Mouse (Mus musculus): Measurements from ENCODE around the gene Slco2b1. TPM values are rescaled to one million over a fixed set of nuclear protein-coding genes. Genes with fewer than 3 reads are reported as not detected.

The Slco2b1 gene
- polyA plus RNA-seq, 1 experiment = 28.3 TPM

DNA sequence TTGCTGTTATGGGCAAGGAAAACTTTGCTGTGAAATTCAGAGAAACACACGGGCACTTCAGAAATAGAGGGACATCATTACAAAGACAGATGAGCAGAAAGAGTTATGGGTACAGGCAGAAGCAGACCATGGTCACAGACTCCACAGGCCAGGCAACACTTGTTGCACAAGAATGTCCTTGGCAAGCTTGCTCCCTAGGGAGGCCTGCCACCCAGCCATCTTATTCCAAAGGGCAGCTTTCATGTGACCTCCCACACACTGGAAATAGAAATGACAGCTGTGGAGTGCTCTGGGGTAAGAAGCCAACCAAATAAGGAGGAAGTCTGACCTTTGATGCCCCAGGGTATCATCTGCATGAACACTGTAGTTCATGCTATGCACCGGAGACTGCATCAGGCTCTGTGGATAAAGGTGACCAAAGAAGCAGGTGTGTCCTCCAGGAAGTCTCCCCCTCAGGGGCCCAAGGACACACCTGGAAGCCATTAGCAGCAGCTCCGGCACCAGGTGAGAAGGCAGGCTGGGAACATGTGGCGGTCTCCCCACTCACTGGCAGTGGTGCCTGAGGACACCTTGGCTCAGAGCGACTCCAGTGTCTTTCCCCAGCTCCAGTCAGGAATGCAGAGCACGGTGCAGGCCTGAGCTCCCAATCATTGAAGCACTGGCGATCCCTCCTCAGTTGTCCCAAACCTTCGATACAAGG lies 77.0 kb downstream of the Slco2b1 start:
- Histone ChIP-seq H3K27ac (ENCODE audit: insufficient read depth, low read depth, low read length) (no peak overlapping the region), H3K36me3 (ENCODE audit: control insufficient read depth, insufficient read depth, low read length) (no peaks in the 10 kb centered on the region), H3K27me3 (ENCODE audit: control insufficient read depth, insufficient read depth, low read length) (no peaks in the 10 kb centered on the region), H3K4me1 (ENCODE audit: control insufficient read depth, insufficient read depth, insufficient read length, low read length) (no peaks in the 10 kb centered on the region), H3K4me3 (ENCODE audit: low read depth, low read length) (no peak overlapping the region)
- WGBS = 54% methylated on average over 8 of the region's 8 CpGs
- no peak for TF ChIP-seq POLR2A (IDR thresholded peaks at IDR 0.05; ENCODE audit: low read depth, low read length)
- no peak for TF ChIP-seq CTCF (IDR thresholded peaks at IDR 0.05; ENCODE audit: extremely low read depth, insufficient read length, insufficient replicate concordance, low read depth, low read length)

GRCm38 (mm10) chr7:99632286-99632685 lies 78.9 kb downstream of the Slco2b1 start:
- no peaks in the 10 kb centered on the region for H3K36me3 ChIP-seq (ENCODE audit: control insufficient read depth, insufficient read depth, low read length)
- WGBS = 9% methylated on average over 6 of the region's 6 CpGs
- H3K27ac ChIP-seq (ENCODE audit: insufficient read depth, low read depth, low read length) = no peak overlapping the region
- H3K27me3 ChIP-seq (ENCODE audit: control insufficient read depth, insufficient read depth, low read length) = peaks cover 5% of the 10 kb centered on the region
- H3K4me1 ChIP-seq (ENCODE audit: control insufficient read depth, insufficient read depth, insufficient read length, low read length) = no peaks in the 10 kb centered on the region
- no peak overlapping the region for H3K4me3 ChIP-seq (ENCODE audit: low read depth, low read length)
- TF ChIP-seq POLR2A (IDR thresholded peaks at IDR 0.05; ENCODE audit: low read depth, low read length) (no peak), CTCF (IDR thresholded peaks at IDR 0.05; ENCODE audit: extremely low read depth, insufficient read length, insufficient replicate concordance, low read depth, low read length) (no peak)

DNA sequence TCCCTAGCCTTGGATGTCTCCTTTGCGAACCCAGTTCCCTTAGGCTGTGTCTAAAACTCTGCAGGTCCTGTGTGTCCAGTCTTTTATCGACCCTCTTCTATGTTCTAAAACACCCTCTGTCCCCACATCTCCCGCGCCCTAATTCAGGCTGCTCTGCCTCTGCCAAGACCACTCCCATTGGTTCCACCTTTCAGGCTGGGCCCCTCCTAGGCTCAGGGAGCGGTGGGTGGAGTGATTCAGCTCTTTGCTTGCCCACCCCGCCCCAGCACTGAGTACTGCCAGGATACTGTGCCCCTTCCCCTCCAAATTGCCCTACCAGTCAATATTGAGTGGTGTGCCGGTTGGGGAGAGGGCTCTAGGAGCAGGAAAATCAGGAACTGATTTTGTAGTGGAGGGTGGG lies 83.8 kb downstream of the Slco2b1 start:
- H3K27me3 ChIP-seq (ENCODE audit: control insufficient read depth, insufficient read depth, low read length) = peaks cover 14% of the 10 kb centered on the region

DNA sequence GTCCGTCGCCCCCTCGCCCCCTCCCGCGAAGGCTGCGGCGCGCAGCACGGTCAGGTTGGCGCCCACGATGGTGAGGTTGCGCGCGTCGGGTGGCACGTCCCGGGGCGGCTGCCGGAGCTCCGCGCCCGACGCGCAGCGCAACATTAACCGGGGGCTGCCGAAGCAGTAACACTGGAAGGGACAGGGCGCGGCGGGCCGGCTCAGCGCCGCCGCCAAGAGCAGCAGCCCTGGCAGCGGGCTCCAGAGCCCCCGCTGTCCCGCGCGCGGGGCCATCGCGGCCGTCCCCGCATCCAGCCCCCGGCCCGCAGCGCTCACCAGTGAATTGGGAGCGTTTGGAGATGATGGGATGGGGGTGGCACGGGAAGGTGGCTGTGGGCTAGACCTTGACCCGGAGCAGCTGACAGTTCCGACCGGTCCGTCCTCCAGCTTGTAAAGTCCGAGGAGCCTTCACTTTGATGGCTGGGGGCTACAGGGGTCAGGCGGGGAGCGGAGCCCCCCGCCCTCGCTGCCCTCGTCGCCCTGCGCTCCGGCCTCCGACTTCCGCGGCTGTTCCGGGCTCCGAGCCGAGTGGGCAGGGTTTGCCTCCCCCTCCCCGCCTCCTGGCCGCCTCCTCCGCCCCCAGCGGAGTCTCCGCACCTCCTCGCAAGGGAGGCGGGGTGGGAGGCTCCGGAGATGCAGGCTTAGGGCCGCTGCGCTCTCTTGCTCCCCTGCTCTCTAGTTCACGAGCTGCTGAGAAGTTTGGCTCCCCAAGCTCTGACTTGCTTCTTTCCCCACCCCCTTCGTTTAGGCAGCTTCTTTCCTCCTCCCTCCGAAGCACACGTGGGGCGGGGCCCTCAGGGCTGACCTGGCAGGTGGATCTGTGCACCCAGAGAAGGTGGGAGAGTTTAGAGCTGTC lies 84.5 kb downstream of the Slco2b1 start, which contains the start of gene Tpbgl:
Gene Tpbgl, minus strand, starts transcription at position 728 of the 895 bp plus-strand sequence.
- WGBS = under 1% methylated on average over 82 of the region's 83 CpGs
- Histone ChIP-seq H3K27ac (ENCODE audit: insufficient read depth, low read depth, low read length) (no peak within 1 kb of the TSS), H3K4me3 (ENCODE audit: low read depth, low read length) (peak within 1 kb of the TSS; percentile 53), H3K27me3 (ENCODE audit: control insufficient read depth, insufficient read depth, low read length) (peaks cover 14% of the 10 kb centered on the region), H3K36me3 (ENCODE audit: control insufficient read depth, insufficient read depth, low read length) (no peaks in the 10 kb centered on the region), H3K4me1 (ENCODE audit: control insufficient read depth, insufficient read depth, insufficient read length, low read length) (peaks cover 8% of the 10 kb centered on the region)
- TF ChIP-seq CTCF (IDR thresholded peaks at IDR 0.05; ENCODE audit: extremely low read depth, insufficient read length, insufficient replicate concordance, low read depth, low read length) (no peak), POLR2A (IDR thresholded peaks at IDR 0.05; ENCODE audit: low read depth, low read length) (no peak)

More for the DNA sequence above, 83.8 kb downstream of the Slco2b1 start:
- TF ChIP-seq POLR2A (IDR thresholded peaks at IDR 0.05; ENCODE audit: low read depth, low read length) (no peak), CTCF (IDR thresholded peaks at IDR 0.05; ENCODE audit: extremely low read depth, insufficient read length, insufficient replicate concordance, low read depth, low read length) (no peak)
- H3K4me3 ChIP-seq (ENCODE audit: low read depth, low read length) = no peak overlapping the region
- H3K27ac ChIP-seq (ENCODE audit: insufficient read depth, low read depth, low read length) = no peak overlapping the region
- H3K4me1 ChIP-seq (ENCODE audit: control insufficient read depth, insufficient read depth, insufficient read length, low read length) = peaks cover 8% of the 10 kb centered on the region
- WGBS = 14% methylated on average over 7 of the region's 7 CpGs
- no peaks in the 10 kb centered on the region for H3K36me3 ChIP-seq (ENCODE audit: control insufficient read depth, insufficient read depth, low read length)

- peaks cover 8% of the 10 kb centered on the region for H3K4me1 ChIP-seq (ENCODE audit: control insufficient read depth, insufficient read depth, insufficient read length, low read length)
- H3K36me3 ChIP-seq (ENCODE audit: control insufficient read depth, insufficient read depth, low read length) = no peaks in the 10 kb centered on the region
- H3K4me3 ChIP-seq (ENCODE audit: low read depth, low read length) = peak overlapping the region; percentile 53
- H3K27me3 ChIP-seq (ENCODE audit: control insufficient read depth, insufficient read depth, low read length) = peaks cover 14% of the 10 kb centered on the region
- under 1% methylated on average over 80 of the region's 81 CpGs for WGBS
- H3K27ac ChIP-seq (ENCODE audit: insufficient read depth, low read depth, low read length) = no peak overlapping the region
- no peak for TF ChIP-seq POLR2A (IDR thresholded peaks at IDR 0.05; ENCODE audit: low read depth, low read length)
- peak; percentile 75 for TF ChIP-seq CTCF (IDR thresholded peaks at IDR 0.05; ENCODE audit: extremely low read depth, insufficient read length, insufficient replicate concordance, low read depth, low read length)
These were observed 85.3 kb downstream of the Slco2b1 start for GRCm38 (mm10) chr7:99625722-99626375.

- 0% methylated on average over 3 of the region's 3 CpGs for WGBS
- Histone ChIP-seq H3K36me3 (ENCODE audit: control insufficient read depth, insufficient read depth, low read length) (no peaks in the 10 kb centered on the region), H3K27ac (ENCODE audit: insufficient read depth, low read depth, low read length) (no peak overlapping the region), H3K4me3 (ENCODE audit: low read depth, low read length) (no peak overlapping the region), H3K27me3 (ENCODE audit: control insufficient read depth, insufficient read depth, low read length) (peaks cover 11% of the 10 kb centered on the region; the same call in 1 of the 2 replicates), H3K4me1 (ENCODE audit: control insufficient read depth, insufficient read depth, insufficient read length, low read length) (no peaks in the 10 kb centered on the region)
- TF ChIP-seq POLR2A (IDR thresholded peaks at IDR 0.05; ENCODE audit: low read depth, low read length) = no peak
- peak; percentile 52; the same call in 1 of the 2 replicates for TF ChIP-seq CTCF (IDR thresholded peaks at IDR 0.05; ENCODE audit: extremely low read depth, insufficient read length, insufficient replicate concordance, low read depth, low read length)
These were observed 92.3 kb downstream of the Slco2b1 start for GRCm38 (mm10) chr7:99618860-99619259.
